Mouse (Mus musculus) lung, embryonic 15.5 days (tissue): ENCODE measurements at regions not wholly inside any gene's neighbourhood (a gene's known extent, or its start where the extent isn't known, plus 50 kb on each side); places are given as distances from the start of the nearest gene placed in this dataset.
A peak's percentile ranks its signal among the peaks of the same experiment; 100 is the strongest.

Source experiments
- ATAC-seq: fragments of 200-750 bp; cut with Nextera tagmentation; 2 replicates; pipeline ENCODE4 v1.8.0; 2017; ENCODE audit warnings: moderate number of reproducible peaks, borderline replicate concordance; ENCODE audit not compliant: low FRiP score, low TSS enrichment; ENCODE audit errors: extremely low read depth
- H3K27ac ChIP-seq: fragments of 300-500 bp; sonication (generic); 2 replicates; pipeline ENCODE4 v1.5.1; 2015; ENCODE audit warnings: moderate library complexity, mild to moderate bottlenecking, inconsistent platforms
- H3K27me3 ChIP-seq: fragments of 300-500 bp; sonication (generic); 2 replicates; pipeline ENCODE4 v1.6.1; 2015; ENCODE audit warnings: inconsistent platforms
- H3K36me3 ChIP-seq: fragments of 300-500 bp; sonication (generic); 2 replicates; pipeline ENCODE4 v1.6.1; 2015; ENCODE audit warnings: inconsistent platforms
- H3K4me1 ChIP-seq: fragments of 300-500 bp; sonication (generic); 2 replicates; pipeline ENCODE4 v1.6.1; 2015; ENCODE audit warnings: inconsistent platforms
- H3K4me2 ChIP-seq: fragments of 300-500 bp; sonication (generic); 2 replicates; pipeline ENCODE4 v1.6.1; 2015; ENCODE audit warnings: inconsistent platforms, mild to moderate bottlenecking, moderate library complexity
- H3K4me3 ChIP-seq: fragments of 300-500 bp; sonication (generic); 2 replicates; pipeline ENCODE4 v1.5.1; 2015; ENCODE audit warnings: mild to moderate bottlenecking, inconsistent platforms
- H3K9ac ChIP-seq: fragments of 300-500 bp; sonication (generic); 2 replicates; pipeline ENCODE4 v1.6.1; 2015; ENCODE audit warnings: inconsistent platforms
- H3K9me3 ChIP-seq: fragments of 300-500 bp; sonication (generic); 2 replicates; pipeline ENCODE4 v1.6.1; 2016; ENCODE audit warnings: inconsistent platforms
- WGBS: fragments of 180-500 bp; shearing (Covaris S2); methylation state at CpG from one replicate; pipeline ENCODE4 v1.1.7; 2015; 5-methylcytosine and 5-hydroxymethylcytosine counted together

- ATAC-seq = no peak
- Histone ChIP-seq H3K27me3 (no peaks in the 10 kb centered on the region), H3K4me2 (no peak overlapping the region), H3K4me1 (no peaks in the 10 kb centered on the region), H3K4me3 (no peak overlapping the region), H3K27ac (no peak overlapping the region), H3K9me3 (no peaks in the 10 kb centered on the region), H3K9ac (no peak overlapping the region), H3K36me3 (no peaks in the 10 kb centered on the region)
- 50% methylated on average over 8 of the region's 8 CpGs for WGBS
Observed at GRCm38 (mm10) chr7:39675124-39675846, 157.7 kb downstream of the Zfp619 start.

- 78% methylated on average over 1 of the region's 1 CpGs for WGBS
- Histone ChIP-seq H3K4me2 (no peak overlapping the region), H3K27ac (no peak overlapping the region), H3K4me1 (no peaks in the 10 kb centered on the region), H3K9ac (no peak overlapping the region), H3K27me3 (no peaks in the 10 kb centered on the region), H3K36me3 (no peaks in the 10 kb centered on the region), H3K9me3 (no peaks in the 10 kb centered on the region), H3K4me3 (no peak overlapping the region)
- ATAC-seq = no peak
Observed at GRCm38 (mm10) chr7:39675847-39676238, 158.3 kb downstream of the Zfp619 start.

- H3K27me3 ChIP-seq = no peaks in the 10 kb centered on the region
- no peak for ATAC-seq
- no peaks in the 10 kb centered on the region for H3K9me3 ChIP-seq
- H3K9ac ChIP-seq = no peak overlapping the region
- H3K4me3 ChIP-seq = no peak overlapping the region
- no peaks in the 10 kb centered on the region for H3K36me3 ChIP-seq
- H3K4me2 ChIP-seq = no peak overlapping the region
- WGBS = 25% methylated on average over 2 of the region's 2 CpGs
- no peaks in the 10 kb centered on the region for H3K4me1 ChIP-seq
- H3K27ac ChIP-seq = no peak overlapping the region
Observed at GRCm38 (mm10) chr7:39680411-39680810, 162.8 kb downstream of the Zfp619 start.

- Histone ChIP-seq H3K4me3 (no peak overlapping the region), H3K27me3 (no peaks in the 10 kb centered on the region), H3K4me2 (no peak overlapping the region), H3K9ac (no peak overlapping the region), H3K4me1 (no peaks in the 10 kb centered on the region), H3K27ac (no peak overlapping the region), H3K9me3 (no peaks in the 10 kb centered on the region), H3K36me3 (no peaks in the 10 kb centered on the region)
- peak; percentile 46; the same call in 1 of the 2 replicates for ATAC-seq
- 43% methylated on average over 2 of the region's 2 CpGs for WGBS
Observed at GRCm38 (mm10) chr7:39696589-39696988, 179.0 kb downstream of the Zfp619 start.

GRCm38 (mm10) chr7:39701506-39701905 is 183.9 kb downstream of the Zfp619 start:
- Histone ChIP-seq H3K4me2 (no peak overlapping the region), H3K27me3 (no peaks in the 10 kb centered on the region), H3K4me3 (no peak overlapping the region), H3K27ac (no peak overlapping the region), H3K36me3 (no peaks in the 10 kb centered on the region), H3K9ac (no peak overlapping the region), H3K4me1 (no peaks in the 10 kb centered on the region), H3K9me3 (no peaks in the 10 kb centered on the region)
- WGBS = 60% methylated on average over 2 of the region's 2 CpGs
- ATAC-seq = no peak

- no peak for ATAC-seq
Observed at GRCm38 (mm10) chr7:39705118-39706095, 187.8 kb downstream of the Zfp619 start.

GRCm38 (mm10) chr7:39706606-39707005 is 189.0 kb downstream of the Zfp619 start:
- no peak for ATAC-seq
- no peak overlapping the region for H3K4me2 ChIP-seq
- H3K27me3 ChIP-seq = no peaks in the 10 kb centered on the region
- H3K9ac ChIP-seq = no peak overlapping the region
- 30% methylated on average over 2 of the region's 2 CpGs for WGBS
- no peaks in the 10 kb centered on the region for H3K4me1 ChIP-seq
- H3K4me3 ChIP-seq = no peak overlapping the region
- H3K36me3 ChIP-seq = no peaks in the 10 kb centered on the region
- H3K27ac ChIP-seq = no peak overlapping the region
- no peaks in the 10 kb centered on the region for H3K9me3 ChIP-seq

More at GRCm38 (mm10) chr7:39705118-39706095, 187.8 kb downstream of the Zfp619 start:
- Histone ChIP-seq H3K9ac (no peak overlapping the region), H3K4me2 (no peak overlapping the region), H3K27ac (no peak overlapping the region), H3K4me1 (no peaks in the 10 kb centered on the region), H3K36me3 (no peaks in the 10 kb centered on the region), H3K9me3 (no peaks in the 10 kb centered on the region), H3K4me3 (no peak overlapping the region), H3K27me3 (no peaks in the 10 kb centered on the region)
- 28% methylated on average over 5 of the region's 5 CpGs for WGBS

GRCm38 (mm10) chr7:39716340-39717150 is 199.0 kb downstream of the Zfp619 start:
- Histone ChIP-seq H3K36me3 (no peaks in the 10 kb centered on the region), H3K4me3 (no peak overlapping the region), H3K9me3 (no peaks in the 10 kb centered on the region), H3K4me2 (no peak overlapping the region), H3K9ac (no peak overlapping the region), H3K27me3 (no peaks in the 10 kb centered on the region), H3K27ac (no peak overlapping the region), H3K4me1 (no peaks in the 10 kb centered on the region)
- WGBS = 17% methylated on average over 11 of the region's 11 CpGs
- ATAC-seq = no peak

- Histone ChIP-seq H3K9me3 (no peaks in the 10 kb centered on the region), H3K4me1 (no peaks in the 10 kb centered on the region), H3K27ac (no peak overlapping the region), H3K9ac (no peak overlapping the region), H3K4me2 (no peak overlapping the region), H3K27me3 (no peaks in the 10 kb centered on the region), H3K4me3 (no peak overlapping the region), H3K36me3 (no peaks in the 10 kb centered on the region)
- ATAC-seq = no peak
- 60% methylated on average over 12 of the region's 12 CpGs for WGBS
Observed at GRCm38 (mm10) chr7:39727935-39728557, 210.5 kb downstream of the Zfp619 start.

GRCm38 (mm10) chr7:39728930-39729329 is 211.4 kb downstream of the Zfp619 start:
- Histone ChIP-seq H3K4me3 (no peak overlapping the region), H3K4me1 (no peaks in the 10 kb centered on the region), H3K4me2 (no peak overlapping the region), H3K27me3 (no peaks in the 10 kb centered on the region), H3K36me3 (no peaks in the 10 kb centered on the region), H3K9me3 (no peaks in the 10 kb centered on the region), H3K27ac (no peak overlapping the region), H3K9ac (no peak overlapping the region)
- 62% methylated on average over 7 of the region's 7 CpGs for WGBS
- ATAC-seq = no peak

- H3K36me3 ChIP-seq = no peaks in the 10 kb centered on the region
- no peak overlapping the region for H3K4me2 ChIP-seq
- H3K9me3 ChIP-seq = no peaks in the 10 kb centered on the region
- ATAC-seq = no peak
- WGBS = 51% methylated on average over 3 of the region's 3 CpGs
- no peaks in the 10 kb centered on the region for H3K4me1 ChIP-seq
- no peak overlapping the region for H3K4me3 ChIP-seq
- H3K27ac ChIP-seq = no peak overlapping the region
- H3K27me3 ChIP-seq = no peaks in the 10 kb centered on the region
- no peak overlapping the region for H3K9ac ChIP-seq
Observed at GRCm38 (mm10) chr7:39729723-39730122, 212.2 kb downstream of the Zfp619 start.
